Mouse (Mus musculus): ENCODE results near the gene Eln.

Eln gene

DNA sequence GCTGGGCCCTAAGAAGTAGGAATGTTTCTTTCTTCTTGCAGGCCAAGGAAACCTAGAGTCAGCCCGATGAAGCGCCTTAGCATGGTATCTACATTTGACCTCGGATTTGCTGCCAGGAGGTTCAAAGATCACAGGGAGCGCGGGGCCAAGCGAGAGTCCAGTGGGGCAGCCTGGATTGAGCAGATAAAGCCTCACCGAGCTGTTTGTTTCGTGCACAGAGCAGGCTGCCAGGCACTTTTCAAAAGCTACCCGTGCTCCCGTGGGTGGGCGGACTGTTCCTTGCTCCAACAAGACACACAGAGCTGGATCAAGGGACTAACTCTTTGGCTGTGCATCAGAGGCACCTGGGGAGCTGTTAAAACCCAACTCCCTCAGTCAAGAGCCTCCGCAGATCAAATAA is 3.1 kb downstream of the Eln start:
- DNase-seq, result no peak

DNA sequence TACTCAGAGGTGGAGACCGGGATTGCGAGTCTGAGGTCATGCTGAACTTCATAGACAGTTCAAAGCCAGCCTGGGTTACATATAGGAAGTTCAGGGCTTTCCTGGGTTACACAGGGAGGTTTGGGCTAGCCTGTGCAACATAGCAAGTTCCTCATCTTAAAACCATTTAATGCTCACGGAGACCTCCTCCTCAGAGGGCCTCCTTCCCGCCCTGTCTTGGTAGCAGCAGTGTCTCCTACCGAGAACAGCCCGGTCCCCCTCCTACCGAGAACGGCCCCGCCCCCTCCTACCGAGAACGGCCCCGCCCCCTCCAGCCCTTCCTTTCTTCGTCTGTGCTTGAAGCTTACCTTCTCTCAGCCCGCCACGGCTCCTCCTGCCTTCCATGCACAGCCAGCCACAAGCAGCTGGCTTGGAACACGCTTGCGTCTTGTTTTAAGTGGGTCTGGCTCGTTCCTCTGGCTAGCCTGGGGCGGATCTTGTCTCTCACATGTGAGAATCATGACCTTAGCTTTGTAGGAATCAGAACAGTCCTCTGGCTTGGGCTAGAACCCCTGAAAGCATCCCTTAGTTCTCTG is 4.8 kb downstream of the Eln start:
- peak; percentile 34 for DNase-seq

- DNase-seq, result no peak
Observed at GRCm38 (mm10) chr5:134740501-134741341, 6.4 kb downstream of the Eln start.

- no peak for DNase-seq
Observed at GRCm38 (mm10) chr5:134739951-134740350, 7.2 kb downstream of the Eln start.

DNA sequence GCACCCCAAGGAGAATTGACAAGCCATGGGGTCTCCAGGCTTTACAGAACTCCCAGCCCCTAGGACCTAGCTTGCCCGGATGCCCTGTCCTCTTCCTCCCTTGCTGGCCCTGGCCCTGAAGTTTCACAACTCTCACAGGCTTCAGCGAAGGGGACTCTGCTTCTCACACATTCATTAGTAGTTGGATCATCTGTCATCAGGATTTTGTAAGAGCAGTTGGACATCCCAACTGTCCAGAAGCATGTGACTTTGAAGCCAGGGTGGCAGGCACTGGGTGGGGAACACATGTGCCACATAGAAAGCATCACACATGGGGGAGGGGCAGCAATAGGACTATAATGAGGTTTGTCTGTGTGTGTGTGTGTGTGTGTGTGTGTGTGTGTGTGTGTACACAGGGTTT is 12.2 kb downstream of the Eln start:
- DNase-seq, result no peak

DNA sequence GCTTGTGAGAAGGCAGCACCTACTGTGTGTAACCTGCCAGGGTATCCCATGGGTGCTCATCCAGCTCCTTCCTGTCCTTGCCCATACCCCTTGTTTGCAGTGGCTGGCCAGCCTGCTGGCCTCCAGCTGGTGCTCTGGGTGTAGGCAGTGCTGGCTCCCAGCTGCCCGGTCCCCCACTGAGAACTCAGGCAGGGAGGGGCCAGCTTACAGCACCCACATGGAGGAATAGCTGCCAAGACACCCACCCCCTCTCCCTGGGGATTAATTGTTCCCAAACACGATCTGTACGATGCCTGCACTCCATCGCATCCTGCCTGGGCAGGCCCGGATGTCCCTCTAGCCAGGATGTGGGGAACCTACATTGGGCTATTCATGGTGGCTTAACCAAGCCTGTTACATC is 13.1 kb downstream of the Eln start:
- DNase-seq, result no peak

- DNase-seq, result no peak
Observed at GRCm38 (mm10) chr5:134733241-134733640, 13.9 kb downstream of the Eln start.

GRCm38 (mm10) chr5:134729124-134729523 is 18.0 kb downstream of the Eln start:
- DNase-seq, result no peak

DNA sequence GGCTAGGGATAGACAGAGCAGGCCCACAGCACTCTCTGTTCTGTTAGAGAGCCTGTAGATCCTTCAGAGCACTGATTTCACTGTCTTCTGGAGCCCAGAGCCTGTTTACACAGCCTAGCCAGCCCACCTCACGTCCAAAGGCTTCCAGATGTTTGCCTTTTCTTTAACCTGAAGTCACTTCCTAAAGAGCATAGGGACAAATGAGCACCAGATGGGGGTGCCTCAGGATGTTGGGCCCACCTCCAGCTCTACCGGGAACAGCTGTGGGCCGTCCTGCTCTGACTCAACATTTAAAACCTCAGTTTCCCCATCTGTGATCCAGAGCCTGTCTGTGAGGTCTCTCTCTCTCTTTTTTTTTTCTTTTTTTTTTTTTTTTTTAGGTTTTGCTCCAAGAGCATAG is 18.6 kb downstream of the Eln start:
- DNase-seq, result no peak

- no peak for DNase-seq
Observed at GRCm38 (mm10) chr5:134727001-134727639, 20.0 kb downstream of the Eln start.

DNA sequence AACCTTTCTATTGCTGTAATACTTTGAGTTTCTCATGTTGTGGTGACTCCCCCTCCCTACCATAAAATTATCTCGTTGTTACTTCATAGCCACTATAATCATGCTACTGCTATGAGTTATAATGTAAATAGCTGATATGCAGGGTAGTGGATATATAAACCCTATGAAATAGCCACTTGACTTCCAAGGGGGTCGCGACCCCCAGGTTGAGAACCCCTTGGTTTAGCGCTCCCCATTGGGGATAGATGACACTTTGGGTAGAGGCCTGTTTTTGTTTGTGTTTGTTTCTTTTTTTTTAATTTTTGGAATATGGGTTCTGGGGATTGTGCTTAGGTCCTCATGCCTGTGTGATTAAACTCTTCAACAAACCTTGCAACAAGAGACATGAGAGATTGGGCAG is 21.8 kb downstream of the Eln start:
- DNase-seq, result no peak

DNA sequence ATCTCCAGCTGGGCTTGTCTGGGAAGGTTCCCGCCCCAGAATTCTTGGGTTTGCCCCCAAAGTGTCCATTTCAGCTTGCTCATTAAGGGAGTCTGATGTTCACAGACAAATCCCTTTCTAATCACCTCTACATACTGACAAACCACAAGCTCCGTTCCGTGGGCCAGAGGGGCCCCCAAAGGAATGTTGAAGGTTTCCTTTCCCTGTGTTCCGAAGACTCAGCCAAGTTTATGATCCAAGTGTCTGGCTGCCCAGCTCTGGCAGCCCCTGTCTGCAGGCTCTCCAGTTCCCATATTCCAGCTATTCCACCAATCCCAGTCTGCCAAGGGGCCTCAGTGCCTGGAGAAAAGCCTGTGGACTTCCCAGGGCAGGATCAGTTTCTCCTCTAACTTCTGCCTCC is 27.1 kb downstream of the Eln start:
- DNase-seq, result no peak

- no peak for DNase-seq
Observed at GRCm38 (mm10) chr5:134711076-134711475, 36.0 kb downstream of the Eln start.

DNA sequence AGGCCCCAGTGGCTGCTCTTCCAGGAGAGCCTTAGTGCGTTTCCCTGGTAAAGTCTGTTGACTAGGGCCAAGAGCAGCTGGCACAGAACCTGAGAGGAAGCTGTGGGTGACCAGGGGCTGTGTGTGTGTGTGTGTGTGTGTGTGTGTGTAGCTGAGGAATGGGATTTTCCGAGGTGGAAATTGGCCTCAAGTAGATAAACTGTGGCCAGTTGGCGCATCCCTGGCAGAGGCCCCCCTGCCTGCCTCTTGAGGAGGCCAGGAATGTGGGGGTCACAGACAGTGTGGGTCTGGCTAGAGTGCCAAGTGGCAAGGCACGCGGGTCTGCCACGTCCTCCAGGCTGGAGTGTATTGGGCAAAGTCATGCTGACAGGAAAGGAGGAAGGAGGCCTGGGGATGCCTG is 37.8 kb downstream of the Eln start:
- no peak for DNase-seq

- peak; percentile 84 for DNase-seq
Observed at GRCm38 (mm10) chr5:134704157-134704556, 43.0 kb downstream of the Eln start.

GRCm38 (mm10) chr5:134695539-134695938 is 51.6 kb downstream of the Eln start:
- DNase-seq, result no peak

GRCm38 (mm10) chr5:134695082-134695481 is 52.0 kb downstream of the Eln start:
- DNase-seq, result peak; percentile 60

DNA sequence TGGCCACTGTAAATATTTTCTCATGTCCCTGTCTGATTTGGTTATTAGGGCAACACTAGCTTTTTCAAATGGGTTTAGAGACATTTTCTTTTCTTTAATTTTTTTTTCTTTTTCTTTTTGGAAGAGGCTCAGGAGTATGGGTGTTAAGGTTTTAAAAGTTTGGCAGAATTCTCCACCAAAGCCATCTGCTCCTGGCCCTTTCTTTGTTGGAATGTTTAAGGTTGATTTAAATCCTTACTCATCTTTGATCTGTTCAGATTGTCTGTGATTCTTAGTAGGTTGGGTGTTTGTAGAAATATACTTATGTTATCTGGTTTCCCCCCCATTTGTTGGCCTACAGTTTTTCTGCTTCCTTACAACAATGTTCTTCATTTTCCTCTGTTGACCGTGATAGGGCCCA is 54.4 kb downstream of the Eln start:
- DNase-seq, result no peak

GRCm38 (mm10) chr5:134688718-134689284 is 58.3 kb downstream of the Eln start:
- DNase-seq, result peak; percentile 100

- no peak for DNase-seq
Observed at GRCm38 (mm10) chr5:134688086-134688717, 58.9 kb downstream of the Eln start, which contains the start of gene Limk1. Gene Limk1, minus strand, starts transcription at chr5:134688598.

GRCm38 (mm10) chr5:134687187-134687586 is 59.9 kb downstream of the Eln start:
- no peak for DNase-seq

- no peak for DNase-seq
Observed at GRCm38 (mm10) chr5:134686541-134686940, 60.6 kb downstream of the Eln start.

- peak; percentile 50 for DNase-seq
Observed at GRCm38 (mm10) chr5:134684398-134684797, 62.7 kb downstream of the Eln start.

Measured in retina, postnatal 1 day (tissue).